Mouse (Mus musculus) embryonic facial prominence, embryonic 13.5 days (tissue): ENCODE results near the gene Vasn. TPM values are rescaled to one million over a fixed set of nuclear protein-coding genes. Genes with fewer than 3 reads are reported as not detected.

Experiments
- ATAC-seq: fragments of 200-750 bp; cut with Nextera tagmentation; 2 replicates; pipeline ENCODE4 v1.8.0; 2017; ENCODE audit warnings: low read depth; ENCODE audit not compliant: insufficient number of reproducible peaks, insufficient read depth, low FRiP score, low TSS enrichment
- H3K27ac ChIP-seq: fragments of 300-500 bp; sonication (generic); 2 replicates; pipeline ENCODE4 v1.5.1; 2015; ENCODE audit warnings: moderate library complexity, mild to moderate bottlenecking, inconsistent platforms
- H3K27me3 ChIP-seq: fragments of 300-500 bp; sonication (generic); 2 replicates; pipeline ENCODE4 v1.6.1; 2015; ENCODE audit warnings: mild to moderate bottlenecking, inconsistent platforms
- H3K36me3 ChIP-seq: fragments of 300-500 bp; sonication (generic); 2 replicates; pipeline ENCODE4 v1.6.1; 2015; ENCODE audit warnings: mild to moderate bottlenecking, inconsistent platforms
- H3K4me1 ChIP-seq: fragments of 300-500 bp; sonication (generic); 2 replicates; pipeline ENCODE4 v1.6.1; 2015; ENCODE audit warnings: inconsistent platforms
- H3K4me2 ChIP-seq: fragments of 300-500 bp; sonication (generic); 2 replicates; pipeline ENCODE4 v1.6.1; 2015; ENCODE audit warnings: moderate library complexity, mild to moderate bottlenecking, inconsistent platforms
- H3K4me3 ChIP-seq: fragments of 300-500 bp; sonication (generic); 2 replicates; pipeline ENCODE4 v1.5.1; 2015; ENCODE audit warnings: mild to moderate bottlenecking, inconsistent platforms
- H3K9ac ChIP-seq: fragments of 300-500 bp; sonication (generic); 2 replicates; pipeline ENCODE4 v1.6.1; 2015; ENCODE audit warnings: mild to moderate bottlenecking, inconsistent platforms
- H3K9me3 ChIP-seq: fragments of 300-500 bp; sonication (generic); 2 replicates; pipeline ENCODE4 v1.6.1; 2016; ENCODE audit warnings: inconsistent platforms
- WGBS: fragments of 180-500 bp; shearing (Covaris S2); methylation state at CpG from one replicate; pipeline ENCODE4 v1.1.7; 2015; ENCODE audit warnings: mixed read lengths; 5-methylcytosine and 5-hydroxymethylcytosine counted together
- polyA plus RNA-seq: library from polyadenylated mRNA; unstranded; fragments of >200 nt; fragmentation: Nextera tagmentation; extraction: Ambion mirVana; gene quantifications from 2 replicates; pipeline ENCODE4 v1.2.1, GENCODE M21; 2015

The Vasn gene
- polyA plus RNA-seq, 1 experiment from 2014 or later: 29.2 TPM

- H3K27ac ChIP-seq: no peak overlapping the region
- no peak overlapping the region for H3K4me2 ChIP-seq
- H3K4me3 ChIP-seq: no peak overlapping the region
- no peaks in the 10 kb centered on the region for H3K9me3 ChIP-seq
- no peak for ATAC-seq
- peaks cover 10% of the 10 kb centered on the region; the same call in 1 of the 2 replicates for H3K4me1 ChIP-seq
- WGBS: 39% methylated on average over 7 of the region's 7 CpGs
- 0 out of 2 replicates have a peak overlapping the region, but pooled peaks have one; percentile 6 for H3K9ac ChIP-seq
- peaks cover 42% of the 10 kb centered on the region for H3K36me3 ChIP-seq
- H3K27me3 ChIP-seq: no peaks in the 10 kb centered on the region
Observed at GRCm38 (mm10) chr16:4632050-4632449, 7.7 kb upstream of the Vasn start.

DNA sequence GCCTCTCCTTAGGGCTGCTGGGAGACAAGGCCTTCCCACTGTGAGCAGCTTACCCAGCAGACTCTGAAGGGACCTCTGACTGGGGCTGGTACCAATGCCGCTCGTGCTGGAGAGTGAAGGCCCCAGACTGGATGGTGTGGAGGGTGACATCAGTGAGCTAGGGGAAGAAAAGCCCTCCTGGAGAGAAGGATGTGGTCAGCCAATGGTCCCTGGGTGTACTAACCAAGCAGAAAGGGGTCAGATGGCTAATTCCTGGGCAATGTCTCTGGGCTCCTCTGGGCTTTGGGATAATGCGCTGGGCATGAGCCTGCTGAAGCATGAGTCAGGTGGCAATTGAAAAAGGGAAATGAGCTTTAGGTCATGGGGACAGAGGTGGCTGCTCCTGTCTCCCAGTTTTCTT lies 6.1 kb upstream of the Vasn start:
- Histone ChIP-seq H3K27ac (no peak overlapping the region), H3K4me3 (no peak overlapping the region)
- ATAC-seq: no peak

DNA sequence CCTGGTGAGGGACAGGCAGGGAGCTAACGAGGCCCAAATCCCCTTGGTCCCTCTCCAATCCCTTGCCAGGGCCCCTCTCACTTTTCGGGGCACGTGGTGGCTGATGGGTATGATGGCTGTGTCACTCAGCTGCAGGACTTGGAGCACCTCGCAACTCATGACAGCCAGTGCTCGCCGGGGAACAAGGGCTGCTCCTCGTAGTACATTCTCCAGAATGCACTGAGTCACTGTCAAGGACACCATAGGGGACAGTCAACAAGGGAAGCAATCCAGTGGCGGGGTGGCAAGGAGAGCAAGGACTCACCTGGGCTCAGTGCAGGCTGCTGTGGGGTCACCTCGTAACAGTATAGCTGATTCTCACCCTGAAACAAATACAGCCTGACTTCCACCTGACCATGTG lies 5.1 kb upstream of the Vasn start:
- H3K9me3 ChIP-seq: no peaks in the 10 kb centered on the region
- no peak overlapping the region for H3K4me3 ChIP-seq
- H3K27ac ChIP-seq: no peak overlapping the region
- peaks cover 16% of the 10 kb centered on the region; the same call in 1 of the 2 replicates for H3K4me1 ChIP-seq
- H3K36me3 ChIP-seq: peaks cover 26% of the 10 kb centered on the region
- ATAC-seq: no peak
- H3K9ac ChIP-seq: no peak overlapping the region
- 83% methylated on average over 9 of the region's 9 CpGs for WGBS
- H3K27me3 ChIP-seq: no peaks in the 10 kb centered on the region
- H3K4me2 ChIP-seq: no peak overlapping the region

More for the DNA sequence above, 6.1 kb upstream of the Vasn start:
- H3K4me1 ChIP-seq: peaks cover 10% of the 10 kb centered on the region; the same call in 1 of the 2 replicates
- WGBS: 87% methylated on average over 3 of the region's 3 CpGs
- H3K36me3 ChIP-seq: peaks cover 34% of the 10 kb centered on the region
- no peak overlapping the region for H3K9ac ChIP-seq
- no peaks in the 10 kb centered on the region for H3K9me3 ChIP-seq
- no peaks in the 10 kb centered on the region for H3K27me3 ChIP-seq
- H3K4me2 ChIP-seq: no peak overlapping the region

GRCm38 (mm10) chr16:4635760-4636159 lies 4.0 kb upstream of the Vasn start:
- H3K4me1 ChIP-seq: peaks cover 21% of the 10 kb centered on the region
- H3K36me3 ChIP-seq: peaks cover 21% of the 10 kb centered on the region
- no peak overlapping the region for H3K27ac ChIP-seq
- no peaks in the 10 kb centered on the region for H3K27me3 ChIP-seq
- WGBS: 65% methylated on average over 4 of the region's 4 CpGs
- H3K9me3 ChIP-seq: no peaks in the 10 kb centered on the region
- H3K9ac ChIP-seq: 0 out of 2 replicates have a peak overlapping the region, but pooled peaks have one; percentile 21
- no peak overlapping the region for H3K4me2 ChIP-seq
- H3K4me3 ChIP-seq: no peak overlapping the region
- no peak for ATAC-seq

DNA sequence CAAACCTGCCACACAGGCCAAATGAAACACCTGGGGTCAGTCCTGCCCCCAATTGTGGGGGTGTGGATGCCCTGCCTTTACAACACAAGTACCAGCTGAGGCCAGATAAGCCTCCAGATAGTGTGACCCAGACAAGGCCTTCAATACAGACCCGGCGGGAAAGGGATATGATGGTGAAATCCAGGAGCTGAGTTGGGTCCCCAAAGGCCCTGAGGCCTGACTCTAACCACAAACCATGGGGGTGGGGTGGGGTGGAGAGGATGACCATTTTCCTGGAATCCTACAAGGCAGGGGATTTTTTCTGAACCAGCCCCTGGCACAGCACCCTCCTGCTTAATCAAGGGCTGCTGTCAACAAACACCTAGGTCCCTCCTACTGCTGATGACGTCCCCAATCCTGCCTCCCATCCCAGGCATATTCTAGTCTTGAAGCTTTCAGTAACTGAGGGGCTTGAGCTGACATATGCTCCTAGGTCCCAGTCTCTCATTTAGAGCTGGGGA lies 800 bp upstream of the Vasn start:
- H3K27me3 ChIP-seq: no peaks in the 10 kb centered on the region
- WGBS: 78% methylated on average over 3 of the region's 3 CpGs
- 0 out of 2 replicates have a peak overlapping the region, but pooled peaks have one; percentile 11 for H3K9ac ChIP-seq
- peaks cover 53% of the 10 kb centered on the region for H3K4me1 ChIP-seq
- H3K4me2 ChIP-seq: no peak overlapping the region
- H3K36me3 ChIP-seq: peaks cover 20% of the 10 kb centered on the region
- no peak overlapping the region for H3K27ac ChIP-seq
- no peak overlapping the region for H3K4me3 ChIP-seq
- H3K9me3 ChIP-seq: no peaks in the 10 kb centered on the region
- ATAC-seq: no peak

- Histone ChIP-seq H3K9ac (peak overlapping the region; percentile 89), H3K27ac (peak overlapping the region; percentile 93), H3K27me3 (no peaks in the 10 kb centered on the region), H3K4me2 (peak overlapping the region; percentile 85), H3K4me1 (peaks cover 64% of the 10 kb centered on the region), H3K4me3 (peak overlapping the region; percentile 84), H3K36me3 (peaks cover 17% of the 10 kb centered on the region; the same call in 1 of the 2 replicates), H3K9me3 (no peaks in the 10 kb centered on the region)
- 3% methylated on average over 17 of the region's 17 CpGs for WGBS
- peak; percentile 27; the same call in 1 of the 2 replicates for ATAC-seq
Observed at GRCm38 (mm10) chr16:4640267-4641005, 695 bp downstream of the Vasn start.

DNA sequence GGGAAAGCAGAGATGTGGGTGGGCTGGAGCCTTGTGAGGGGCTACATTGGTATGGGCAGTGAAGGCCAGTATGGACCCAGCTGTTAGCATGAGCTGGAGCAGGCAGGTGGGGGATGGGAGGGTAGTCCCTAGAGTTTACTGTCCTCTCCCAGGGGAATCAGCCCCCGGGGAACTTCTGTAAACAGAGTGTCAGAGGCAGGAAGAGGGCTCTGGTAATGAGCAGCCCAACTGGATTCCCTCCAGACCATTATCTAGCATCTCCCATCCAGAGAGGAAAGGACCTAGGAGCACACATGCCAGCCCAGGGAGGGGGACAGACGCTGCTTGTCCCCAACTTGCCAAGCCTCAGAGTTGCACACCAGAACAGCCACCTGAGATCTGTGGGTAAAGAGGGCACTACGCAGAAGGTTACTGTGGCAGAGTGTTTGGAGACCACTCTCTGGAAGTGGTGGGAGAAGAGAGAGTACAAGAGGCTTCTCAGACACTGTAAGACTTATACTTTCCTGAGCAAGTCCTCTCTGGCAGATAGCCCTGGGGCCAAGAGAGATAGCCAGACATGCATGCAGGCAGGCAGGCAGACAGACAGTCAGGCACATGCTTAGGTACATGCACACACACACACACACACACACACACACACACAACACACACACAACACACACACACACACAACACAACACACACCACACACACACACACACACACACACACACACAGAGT lies 1.5 kb downstream of the Vasn start:
- H3K4me2 ChIP-seq: peak overlapping the region; percentile 85
- peak overlapping the region; percentile 84 for H3K4me3 ChIP-seq
- H3K9ac ChIP-seq: peak overlapping the region; percentile 89
- peak overlapping the region; percentile 93 for H3K27ac ChIP-seq
- ATAC-seq: no peak
- peaks cover 64% of the 10 kb centered on the region for H3K4me1 ChIP-seq
- WGBS: 33% methylated on average over 3 of the region's 3 CpGs
- no peaks in the 10 kb centered on the region for H3K9me3 ChIP-seq
- H3K36me3 ChIP-seq: peaks cover 26% of the 10 kb centered on the region
- no peaks in the 10 kb centered on the region for H3K27me3 ChIP-seq

GRCm38 (mm10) chr16:4642190-4642589 lies 2.4 kb downstream of the Vasn start:
- Histone ChIP-seq H3K27ac (peak overlapping the region; percentile 93), H3K36me3 (peaks cover 30% of the 10 kb centered on the region), H3K4me3 (peak overlapping the region; percentile 84), H3K9ac (peak overlapping the region; percentile 64), H3K4me1 (peaks cover 72% of the 10 kb centered on the region), H3K4me2 (peak overlapping the region; percentile 85), H3K9me3 (no peaks in the 10 kb centered on the region), H3K27me3 (no peaks in the 10 kb centered on the region)
- 21% methylated on average over 13 of the region's 13 CpGs for WGBS
- 0 out of 2 replicates have a peak, but pooled peaks have one; percentile 4 for ATAC-seq

DNA sequence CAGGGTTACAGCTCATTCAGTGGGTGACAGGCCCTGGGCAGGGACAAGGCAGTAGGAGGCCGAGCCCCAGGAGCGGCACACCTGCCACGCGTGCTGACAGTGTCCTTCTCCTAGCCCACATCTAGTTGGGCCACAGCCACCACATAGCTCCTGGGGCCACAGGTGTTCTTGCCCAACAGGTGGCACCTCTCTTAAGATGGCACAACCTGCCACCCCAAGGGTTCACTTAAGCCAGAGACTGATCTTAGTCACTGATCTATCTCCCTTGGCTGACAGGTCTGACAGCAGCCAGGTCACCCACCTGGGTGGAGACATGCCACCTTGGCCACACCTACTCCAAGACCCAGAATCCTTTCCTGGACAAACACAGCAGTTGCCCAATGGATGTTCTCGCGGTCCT lies 3.2 kb downstream of the Vasn start:
- Histone ChIP-seq H3K9ac (no peak overlapping the region), H3K4me2 (peak overlapping the region; percentile 85), H3K27me3 (no peaks in the 10 kb centered on the region), H3K9me3 (no peaks in the 10 kb centered on the region), H3K27ac (peak overlapping the region; percentile 93), H3K4me3 (peak overlapping the region; percentile 84), H3K4me1 (peaks cover 80% of the 10 kb centered on the region), H3K36me3 (peaks cover 34% of the 10 kb centered on the region)
- no peak for ATAC-seq
- 79% methylated on average over 6 of the region's 6 CpGs for WGBS

GRCm38 (mm10) chr16:4643670-4644419 lies 4.1 kb downstream of the Vasn start:
- 60% methylated on average over 11 of the region's 11 CpGs for WGBS
- H3K27ac ChIP-seq: peak overlapping the region; percentile 93
- H3K4me1 ChIP-seq: peaks cover 89% of the 10 kb centered on the region
- no peaks in the 10 kb centered on the region for H3K9me3 ChIP-seq
- peak overlapping the region; percentile 12; the same call in 1 of the 2 replicates for H3K4me3 ChIP-seq
- peaks cover 43% of the 10 kb centered on the region for H3K36me3 ChIP-seq
- peak overlapping the region; percentile 22; the same call in 1 of the 2 replicates for H3K9ac ChIP-seq
- peak overlapping the region; percentile 85 for H3K4me2 ChIP-seq
- ATAC-seq: no peak
- H3K27me3 ChIP-seq: no peaks in the 10 kb centered on the region

- H3K36me3 ChIP-seq: peaks cover 62% of the 10 kb centered on the region
- H3K27me3 ChIP-seq: no peaks in the 10 kb centered on the region
Observed at GRCm38 (mm10) chr16:4645867-4646266, 6.1 kb downstream of the Vasn start.

More at GRCm38 (mm10) chr16:4645867-4646266, 6.1 kb downstream of the Vasn start:
- H3K4me3 ChIP-seq: no peak overlapping the region
- 83% methylated on average over 4 of the region's 4 CpGs for WGBS
- no peak overlapping the region for H3K4me2 ChIP-seq
- H3K9ac ChIP-seq: no peak overlapping the region
- H3K9me3 ChIP-seq: no peaks in the 10 kb centered on the region
- H3K27ac ChIP-seq: peak overlapping the region; percentile 85
- ATAC-seq: no peak
- H3K4me1 ChIP-seq: peaks cover 96% of the 10 kb centered on the region
